In genomic region chr11:65097526-65098070, GRCm38 (mm10) we compare ENCODE assay signal across 23 mouse cellular contexts.
"Had no signal": no experiment of that assay in that cellular context is flagged by ENCODE, and none has a peak within 500 bp of the region (broad histone marks: within the 10 kb centered on the region; RNA-seq: fewer than 3 reads in every experiment).

No protein-coding gene starts in this region.

- H3K9me3 ChIP-seq: limb, embryonic 12.5 days; limb, embryonic 15.5 days; midbrain, embryonic 10.5 days; midbrain, embryonic 13.5 days; neural tube, embryonic 13.5 days; stomach, embryonic 15.5 days had no signal

- H3K27me3 ChIP-seq: limb, embryonic 12.5 days; limb, embryonic 15.5 days; megakaryocyte, embryonic 14.5 days; midbrain, embryonic 13.5 days; neural tube, embryonic 13.5 days; stomach, embryonic 15.5 days had no signal

- H3K4me1 ChIP-seq: limb, embryonic 12.5 days; midbrain, embryonic 10.5 days; midbrain, embryonic 13.5 days; neural tube, embryonic 13.5 days had no signal

- H3K4me2 ChIP-seq: limb, embryonic 12.5 days; limb, embryonic 15.5 days; liver, embryonic 11.5 days; lung, embryonic 14.5 days; midbrain, embryonic 13.5 days; neural tube, embryonic 13.5 days; stomach, embryonic 15.5 days had no signal

- H3K27ac ChIP-seq: kidney, postnatal 0 days; left cerebral cortex, adult 2 months; limb, embryonic 12.5 days; limb, embryonic 15.5 days; liver, embryonic 14.5 days; midbrain, embryonic 10.5 days; midbrain, embryonic 13.5 days; neural tube, embryonic 13.5 days; stomach, embryonic 15.5 days had no signal

- ATAC-seq: liver, postnatal 0 days; lung, postnatal 0 days; midbrain, embryonic 13.5 days; midbrain, embryonic 16.5 days had no signal

- H3K4me3 ChIP-seq: left cerebral cortex, adult 2 months; limb, embryonic 12.5 days; limb, embryonic 15.5 days; megakaryocyte, embryonic 14.5 days; midbrain, embryonic 10.5 days; midbrain, embryonic 13.5 days; myocyte; neural tube, embryonic 13.5 days; stomach, embryonic 15.5 days had no signal

- H3K36me3 ChIP-seq: limb, embryonic 12.5 days; limb, embryonic 15.5 days; midbrain, embryonic 10.5 days; midbrain, embryonic 13.5 days; neural tube, embryonic 13.5 days; stomach, embryonic 15.5 days had no signal

- H3K9ac ChIP-seq: limb, embryonic 12.5 days; limb, embryonic 15.5 days; liver, embryonic 14.5 days; liver, postnatal 0 days; lung, embryonic 14.5 days; midbrain, embryonic 13.5 days; neural tube, embryonic 13.5 days; stomach, embryonic 15.5 days had no signal

- DNase-seq: kidney, postnatal 36 days; layer of hippocampus, postnatal 36 days; liver, postnatal 0 days; lung, embryonic 14.5 days; lung, postnatal 36 days; retina, postnatal 1 day; right cerebral cortex, postnatal 25 days; spleen, adult 18-20 months; thymus, postnatal 25 days had no signal
